Mouse (Mus musculus): Measurements from ENCODE around the gene Nol12.

Nol12 gene

DNA sequence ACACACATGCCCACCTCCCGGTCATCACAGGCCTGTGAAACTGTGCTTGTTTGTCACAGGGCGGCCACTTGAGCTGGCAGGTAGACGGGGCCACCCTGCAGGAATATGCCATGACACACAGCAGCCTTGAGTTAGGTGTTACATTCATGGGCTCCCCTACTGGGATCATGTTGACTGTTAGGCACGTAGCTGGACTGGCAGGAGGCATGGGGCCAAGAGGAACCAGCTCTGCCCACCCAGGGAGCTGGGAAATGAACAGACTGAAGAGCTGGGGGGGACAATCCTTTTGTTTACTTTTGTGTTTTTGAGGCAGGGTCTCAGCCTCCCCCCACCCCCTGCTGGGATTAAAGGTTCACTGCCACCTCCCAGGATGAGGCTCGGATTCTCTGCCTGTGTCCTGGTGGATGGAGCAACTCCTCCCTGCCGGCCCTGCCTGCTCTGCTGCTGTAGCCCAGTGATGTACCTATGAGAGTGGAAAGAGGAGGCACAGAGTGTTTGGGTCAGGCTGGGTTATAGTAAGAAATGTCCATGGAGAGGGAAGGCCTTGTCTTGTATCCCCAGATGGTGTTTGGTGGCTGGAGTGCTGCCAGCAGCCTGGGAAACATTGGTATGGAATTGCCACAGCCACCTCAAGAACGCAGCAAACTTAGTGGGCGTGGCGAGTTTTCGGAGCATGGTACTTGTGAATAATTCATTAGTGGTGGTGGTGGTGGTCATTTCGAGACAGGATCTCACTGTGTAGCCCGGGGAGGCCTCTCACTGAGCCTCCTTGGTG, 18.5 kb upstream of the Nol12 start:
- DNase-seq (ENCODE audit: low spot score) = no peak

DNA sequence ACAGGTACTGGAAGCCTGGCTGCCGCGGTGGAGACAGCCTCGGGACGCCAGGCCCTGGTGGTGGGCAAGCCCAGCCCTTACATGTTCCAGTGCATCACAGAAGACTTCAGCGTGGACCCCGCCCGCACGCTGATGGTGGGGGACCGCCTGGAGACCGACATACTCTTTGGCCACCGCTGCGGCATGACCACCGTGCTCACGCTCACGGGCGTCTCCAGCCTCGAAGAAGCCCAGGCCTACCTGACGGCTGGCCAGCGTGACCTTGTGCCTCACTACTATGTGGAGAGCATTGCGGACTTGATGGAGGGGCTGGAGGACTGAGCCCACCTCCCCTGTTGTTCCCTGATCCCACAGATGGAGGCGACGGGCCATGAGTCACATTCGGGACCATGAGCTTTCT, 16.6 kb upstream of the Nol12 start:
- DNase-seq (ENCODE audit: low spot score) = no peak

DNA sequence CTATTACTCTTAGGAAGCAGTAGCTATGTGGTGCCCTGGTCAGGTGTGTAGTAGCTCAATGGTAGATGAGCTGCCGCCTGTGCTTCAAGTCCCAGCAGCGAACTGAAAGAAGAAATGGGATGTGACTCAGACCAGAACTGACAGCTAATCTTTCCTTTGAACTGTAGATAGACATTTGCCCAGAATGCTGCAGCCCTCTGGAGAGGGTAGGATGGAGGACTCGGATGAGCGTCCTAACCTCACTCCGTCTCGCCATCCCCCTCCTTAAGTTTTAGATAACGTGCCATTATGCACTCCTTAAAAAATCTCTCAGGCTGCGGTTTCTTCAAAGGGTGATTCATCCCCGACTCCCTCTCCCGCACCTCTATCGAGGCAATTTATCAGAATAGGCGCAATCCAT, 14.8 kb upstream of the Nol12 start:
- DNase-seq (ENCODE audit: low spot score) = no peak

DNA sequence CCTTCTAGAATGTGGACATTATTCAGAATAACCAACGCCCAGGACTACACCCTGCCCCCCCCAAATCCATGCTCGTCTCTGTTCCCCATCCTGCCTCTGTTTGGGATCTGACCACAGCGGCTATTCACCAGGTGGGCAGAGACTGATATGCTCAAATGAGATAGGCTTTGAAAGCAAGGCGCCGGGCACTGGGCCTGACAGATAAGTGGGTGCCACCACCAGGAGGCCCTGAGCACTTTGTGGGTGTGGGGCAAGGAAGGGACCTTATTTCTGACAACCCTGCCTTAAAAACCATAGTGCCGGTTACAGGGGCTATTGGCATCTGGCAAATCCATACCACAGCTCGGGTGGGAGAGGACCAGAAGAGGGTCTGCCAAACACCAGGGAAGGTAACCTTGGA, 12.0 kb upstream of the Nol12 start:
- DNase-seq (ENCODE audit: low spot score) = no peak

DNA sequence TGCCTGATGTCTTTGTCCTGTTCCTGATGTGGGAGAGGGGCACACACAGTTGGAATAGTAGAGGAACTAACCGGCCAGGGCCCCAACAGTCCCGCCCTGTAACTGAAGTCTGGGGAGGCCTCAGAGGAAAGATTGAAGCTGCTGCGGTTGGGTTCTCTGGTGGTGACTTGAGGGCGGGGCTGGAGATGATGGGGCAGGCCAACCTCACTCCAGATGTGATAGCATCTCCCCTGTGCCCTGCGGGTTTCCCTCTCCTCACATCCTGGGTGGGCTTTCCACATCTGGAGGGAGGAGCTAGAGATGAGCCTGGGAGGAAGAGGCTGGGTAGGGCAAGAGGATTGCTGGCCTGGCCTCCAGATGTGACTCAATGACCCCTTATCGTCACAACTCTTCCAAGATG, 11.1 kb upstream of the Nol12 start:
- no peak for DNase-seq (ENCODE audit: low spot score)

DNA sequence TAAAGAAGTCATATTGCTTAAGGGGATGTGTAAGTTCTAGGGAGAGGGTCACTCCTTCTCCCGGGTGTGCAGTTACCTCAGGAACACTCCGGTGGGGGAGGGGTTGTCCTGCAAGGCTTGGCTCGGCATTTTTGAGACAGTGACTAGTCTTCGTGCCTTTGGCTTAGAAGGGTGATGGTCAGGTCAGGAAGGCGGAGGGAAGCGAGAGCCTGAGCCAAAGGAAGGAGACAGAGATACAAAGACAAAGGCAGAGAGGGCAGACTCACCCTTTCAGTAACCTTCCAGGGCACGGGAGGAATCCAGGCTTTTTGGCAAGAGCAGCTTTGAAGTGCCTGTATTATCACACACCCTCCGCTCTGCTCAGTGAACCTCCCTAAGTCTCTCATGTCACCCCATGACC, 9.6 kb upstream of the Nol12 start:
- DNase-seq (ENCODE audit: low spot score) = no peak

DNA sequence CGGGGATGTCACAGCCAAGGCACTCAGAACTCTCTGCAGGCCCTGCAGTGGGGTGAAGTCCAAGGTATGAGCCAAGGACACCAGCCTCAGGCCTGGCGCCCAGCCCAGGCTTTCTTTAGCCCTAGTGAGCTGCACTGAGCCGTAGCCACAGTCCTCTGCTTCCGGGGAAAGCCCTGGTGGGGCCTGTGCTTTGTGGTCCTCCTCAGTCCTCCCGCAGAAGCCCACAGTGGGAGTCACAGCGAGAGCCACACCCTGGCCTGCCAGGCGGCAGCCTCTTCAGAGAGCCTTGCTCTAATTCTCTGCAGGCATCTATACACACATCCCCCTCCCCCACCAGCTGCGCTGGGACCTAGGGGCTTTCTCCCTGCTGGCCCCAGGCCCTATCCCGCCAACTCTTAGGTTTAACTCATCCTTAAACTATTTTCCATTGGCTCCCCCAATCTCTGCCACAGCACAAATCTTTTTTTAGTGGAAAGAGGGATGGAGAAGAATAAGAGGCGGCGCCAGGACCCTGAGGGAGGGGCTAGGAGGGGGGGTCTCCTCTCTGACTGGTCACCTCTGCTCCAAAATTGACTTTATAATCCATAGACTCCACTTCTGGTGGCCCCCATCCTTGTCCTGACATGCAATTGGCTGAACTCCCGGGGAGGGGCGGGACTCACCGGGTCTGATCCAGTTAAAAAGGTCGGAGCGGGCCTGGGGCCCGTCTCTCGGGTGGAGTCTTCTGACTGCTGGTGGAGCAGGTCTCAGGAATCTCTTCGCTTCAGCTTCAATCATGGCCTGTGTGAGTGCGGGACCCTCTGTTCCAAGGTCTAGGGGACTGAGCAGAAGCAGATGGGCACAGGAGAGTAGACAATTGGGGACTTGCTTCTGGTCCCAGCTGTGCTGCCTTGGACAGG, 8.5 kb upstream of the Nol12 start, which contains the start of gene Lgals1:
TSS of gene Lgals1 (plus strand) at position 705 of the 899 bp plus-strand sequence.
- DNase-seq (ENCODE audit: low spot score) = peak; percentile 87

DNA sequence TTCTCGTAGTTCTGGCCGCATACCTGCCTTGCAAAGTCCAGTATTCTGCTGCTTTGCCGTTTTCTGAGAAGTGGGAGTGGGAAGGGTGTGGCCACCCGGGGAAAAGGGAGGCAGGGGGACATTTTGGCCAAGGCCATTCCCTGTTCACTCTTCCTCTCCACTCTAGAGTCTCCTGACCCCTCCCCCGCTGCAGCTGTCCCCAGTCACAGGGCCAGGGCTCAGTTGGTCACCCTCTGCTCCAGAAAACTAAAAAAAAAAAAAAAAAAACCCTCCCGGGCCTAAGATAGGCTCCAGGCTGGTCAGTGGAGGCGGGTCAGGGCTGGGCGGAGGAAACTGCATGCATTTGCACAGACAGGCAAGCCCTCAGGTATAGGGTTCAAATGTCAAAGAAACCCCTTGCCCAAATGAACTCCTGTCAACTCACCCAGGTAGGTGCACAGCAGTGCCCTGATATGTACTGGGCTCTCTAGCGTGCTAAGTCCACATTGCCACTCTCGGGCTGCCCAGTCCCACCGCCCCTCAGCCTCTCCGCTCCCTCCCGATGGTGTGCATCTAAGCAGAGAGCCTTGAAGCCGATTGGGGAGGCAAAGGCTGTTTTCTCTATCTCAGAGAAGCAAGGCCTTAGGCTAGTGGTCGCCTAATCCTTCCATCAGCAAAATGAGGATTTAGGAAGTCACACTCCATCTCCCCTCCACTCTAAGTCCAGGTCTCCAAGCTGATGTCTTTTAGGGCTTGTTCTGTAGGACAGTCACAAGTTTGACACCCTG, 7.5 kb upstream of the Nol12 start:
- no peak for DNase-seq (ENCODE audit: low spot score)

DNA sequence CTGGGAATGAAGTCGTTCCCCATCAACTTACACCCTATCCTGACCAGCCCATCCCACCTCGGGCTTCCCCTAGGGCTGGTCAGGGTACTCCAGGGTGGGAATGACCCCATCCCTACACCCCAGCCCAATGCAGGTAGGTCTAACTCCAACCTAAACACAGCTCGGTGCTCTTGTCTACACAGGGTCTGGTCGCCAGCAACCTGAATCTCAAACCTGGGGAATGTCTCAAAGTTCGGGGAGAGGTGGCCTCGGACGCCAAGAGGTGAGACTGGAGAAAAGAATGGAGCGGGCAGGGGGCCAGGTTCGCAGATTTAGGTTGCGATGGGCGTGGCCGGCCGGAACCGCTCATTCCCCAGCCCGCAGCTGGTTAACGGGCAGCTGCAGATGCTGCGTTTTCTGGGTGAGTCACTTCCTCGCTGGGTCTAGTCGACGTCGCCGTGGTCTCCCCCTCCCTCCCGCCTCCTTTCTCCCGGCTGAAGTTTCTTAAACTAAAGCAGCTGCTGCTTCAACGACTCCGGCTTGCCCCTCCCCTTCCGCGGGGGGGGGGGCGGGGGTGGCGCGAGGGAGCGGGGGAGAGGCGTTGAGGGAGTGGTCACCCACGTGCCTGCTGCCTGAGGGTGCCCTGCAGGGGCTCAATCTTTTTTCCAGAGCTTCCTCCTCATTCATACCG, 6.8 kb upstream of the Nol12 start:
- DNase-seq (ENCODE audit: low spot score) = peak; percentile 70

DNA sequence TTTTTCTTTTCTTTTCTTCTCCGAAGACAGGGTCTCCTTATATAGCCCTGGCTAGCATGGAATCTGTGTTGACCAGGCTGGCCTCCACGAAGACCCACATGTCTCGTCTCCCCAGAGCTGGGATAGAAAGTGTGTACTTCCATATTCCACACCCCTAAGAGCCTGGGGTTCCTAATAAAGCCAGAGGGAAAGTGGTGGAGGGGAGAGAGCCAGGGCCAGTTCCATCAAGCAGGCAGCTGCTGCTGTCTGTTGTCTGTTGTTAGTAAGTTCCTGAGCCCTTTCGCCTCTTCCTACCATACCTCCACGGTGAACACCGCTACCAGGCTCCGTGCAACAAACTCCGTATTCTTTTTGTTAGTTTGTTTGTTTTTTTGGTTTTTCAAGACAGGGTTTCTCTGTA, 6.2 kb upstream of the Nol12 start:
- no peak for DNase-seq (ENCODE audit: low spot score)

DNA sequence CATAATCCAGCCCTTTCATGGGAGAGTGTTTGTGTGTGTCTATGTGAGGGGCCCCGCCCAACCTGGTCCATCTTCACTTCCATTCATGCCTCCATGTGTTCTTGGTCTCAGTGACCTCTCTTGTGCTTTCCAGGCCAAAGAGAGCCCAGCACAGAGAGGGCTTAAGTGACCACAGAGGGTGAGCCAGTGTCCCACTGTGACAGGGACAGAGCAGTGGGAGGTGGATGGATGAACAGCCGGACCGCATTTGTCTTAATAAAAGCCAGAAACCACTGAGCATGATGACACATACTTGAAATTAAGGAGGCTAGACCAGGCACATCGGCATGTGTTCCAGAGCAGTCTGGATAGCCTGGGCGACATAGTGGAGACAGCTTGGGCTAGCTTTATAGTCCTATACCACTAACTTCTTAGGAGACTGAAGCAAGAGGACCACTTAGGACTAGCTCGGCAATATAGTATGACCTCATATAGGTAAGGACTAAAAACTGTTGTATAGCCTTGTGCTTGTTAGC, 4.5 kb upstream of the Nol12 start:
- no peak for DNase-seq (ENCODE audit: low spot score)

DNA sequence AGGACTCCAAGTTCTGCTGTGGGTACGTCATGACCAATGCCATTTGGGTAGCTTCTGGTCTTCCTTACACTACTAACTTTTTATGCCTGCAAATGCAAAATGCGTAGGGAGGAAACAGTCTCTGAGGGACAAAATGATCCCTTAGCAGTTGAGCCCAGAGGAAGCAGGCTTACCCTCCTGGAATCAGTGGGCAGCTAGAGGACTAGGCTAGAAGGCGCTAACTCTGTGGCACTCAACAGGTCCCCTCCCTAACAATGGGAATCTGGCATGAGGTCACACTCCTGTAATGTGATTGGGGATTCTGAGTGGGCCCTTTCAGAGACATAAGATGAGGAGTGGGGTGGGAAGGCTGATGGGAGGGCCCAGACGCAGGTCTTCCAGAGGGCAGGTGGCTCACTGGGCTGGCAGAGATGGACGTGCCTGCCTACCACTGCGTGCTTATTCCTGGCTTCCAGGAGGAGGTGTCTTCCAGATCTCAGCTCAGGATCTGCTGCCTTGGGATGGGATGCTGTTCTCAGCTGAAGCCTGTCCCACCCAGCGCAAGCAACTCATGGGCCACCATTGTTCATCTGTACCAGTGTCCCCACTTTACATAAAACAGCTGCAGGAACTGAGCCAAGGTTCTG, 3.8 kb upstream of the Nol12 start:
- no peak for DNase-seq (ENCODE audit: low spot score)

DNA sequence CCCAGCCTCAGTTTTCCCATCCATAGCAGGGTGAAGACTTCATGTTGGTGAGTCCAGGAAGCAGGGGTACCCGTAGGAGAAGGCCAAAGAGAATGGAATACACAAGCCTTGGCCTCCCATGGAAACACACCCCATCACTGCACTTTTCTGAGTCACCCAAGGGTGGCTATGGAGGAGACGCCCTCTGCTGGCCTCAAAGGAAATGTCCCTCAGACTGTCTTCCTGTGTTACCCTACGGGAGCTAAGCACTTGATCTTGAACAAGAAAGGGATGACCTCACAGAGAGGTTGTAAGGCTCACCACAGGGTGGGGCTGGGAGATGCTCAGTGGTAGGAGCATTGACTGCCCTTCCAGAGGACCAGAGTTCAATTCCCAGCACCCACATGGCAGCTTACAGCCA, 3.2 kb upstream of the Nol12 start:
- peak; percentile 51 for DNase-seq (ENCODE audit: low spot score)

DNA sequence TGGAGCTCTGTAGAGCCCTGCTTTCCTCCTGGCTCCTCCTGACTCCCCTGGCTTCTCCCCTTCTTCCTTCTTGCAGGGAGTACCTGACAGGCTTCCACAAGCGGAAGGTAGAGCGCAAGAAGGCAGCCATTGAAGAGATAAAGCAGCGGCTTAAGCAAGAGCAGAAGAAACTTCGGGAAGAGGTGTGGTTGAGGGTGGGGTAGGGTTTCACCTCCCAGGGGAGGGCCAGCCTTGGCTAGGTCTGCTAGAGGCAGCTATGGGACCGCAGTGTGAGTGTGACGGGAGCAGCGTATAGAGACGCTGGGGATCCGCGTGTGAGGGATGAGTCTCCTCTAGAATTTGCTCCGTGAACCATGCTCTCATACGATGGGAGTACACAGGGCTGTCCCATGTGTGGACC, 1.7 kb downstream of the Nol12 start:
- no peak for DNase-seq (ENCODE audit: low spot score)

DNA sequence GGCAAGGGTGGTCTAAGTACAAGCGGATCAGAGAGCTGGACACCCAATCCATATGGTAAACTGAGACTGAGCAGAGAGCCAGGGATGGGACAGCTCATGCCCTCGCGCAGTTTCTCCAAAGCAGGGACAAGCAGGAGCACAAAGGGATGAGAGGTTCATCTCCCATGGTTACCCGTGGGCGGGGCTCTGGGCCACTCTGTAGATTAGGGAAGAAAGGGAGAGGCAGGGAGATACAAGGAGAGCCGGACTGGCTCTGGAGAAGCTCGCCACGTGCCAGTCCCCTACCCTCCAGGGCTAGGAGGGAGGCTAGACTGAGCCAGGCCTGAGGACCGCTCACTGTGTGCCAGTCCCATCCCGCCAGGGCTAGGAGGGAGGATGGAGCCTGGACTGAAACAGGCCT, 2.6 kb downstream of the Nol12 start:
- DNase-seq (ENCODE audit: low spot score) = no peak

DNA sequence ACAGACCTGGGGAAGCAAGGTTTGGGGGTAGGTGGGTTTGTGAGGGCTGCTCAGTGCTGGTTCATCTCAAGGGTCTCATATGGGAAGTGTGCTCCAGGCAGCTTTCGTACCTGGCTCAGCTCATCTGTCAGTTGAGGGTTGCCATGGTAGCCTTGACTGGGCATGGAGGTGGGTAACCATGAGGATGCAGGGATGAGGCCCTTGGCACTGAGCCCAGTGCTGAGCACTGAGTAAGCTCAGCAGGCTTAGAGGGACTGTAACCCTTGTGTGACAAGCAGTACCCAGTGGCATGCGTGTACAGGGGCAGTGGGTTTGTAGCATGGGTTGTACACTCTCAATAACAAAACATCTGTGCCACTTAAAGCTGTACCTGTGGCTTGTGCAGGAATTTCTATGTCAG, 3.2 kb downstream of the Nol12 start:
- DNase-seq (ENCODE audit: low spot score) = no peak

DNA sequence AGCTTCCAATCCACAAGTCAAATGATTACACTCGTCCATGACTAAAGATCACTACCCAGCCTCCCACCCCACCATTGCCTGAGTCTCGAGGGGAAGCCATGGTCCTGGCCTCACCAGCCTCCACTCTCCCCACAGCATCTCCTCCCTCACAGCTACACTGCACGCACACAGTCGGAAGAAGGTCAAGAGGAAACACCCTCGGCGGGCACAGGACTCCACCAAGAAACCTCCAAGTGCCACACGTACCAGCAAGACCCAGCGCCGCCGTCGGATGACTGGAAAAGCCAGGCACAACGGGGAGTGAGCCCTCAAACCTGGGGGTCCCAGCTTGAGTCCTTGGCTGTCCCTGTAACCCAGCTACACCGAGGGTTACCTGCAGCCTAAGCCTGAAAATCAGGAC, 5.6 kb downstream of the Nol12 start:
- no peak for DNase-seq (ENCODE audit: low spot score)

DNA sequence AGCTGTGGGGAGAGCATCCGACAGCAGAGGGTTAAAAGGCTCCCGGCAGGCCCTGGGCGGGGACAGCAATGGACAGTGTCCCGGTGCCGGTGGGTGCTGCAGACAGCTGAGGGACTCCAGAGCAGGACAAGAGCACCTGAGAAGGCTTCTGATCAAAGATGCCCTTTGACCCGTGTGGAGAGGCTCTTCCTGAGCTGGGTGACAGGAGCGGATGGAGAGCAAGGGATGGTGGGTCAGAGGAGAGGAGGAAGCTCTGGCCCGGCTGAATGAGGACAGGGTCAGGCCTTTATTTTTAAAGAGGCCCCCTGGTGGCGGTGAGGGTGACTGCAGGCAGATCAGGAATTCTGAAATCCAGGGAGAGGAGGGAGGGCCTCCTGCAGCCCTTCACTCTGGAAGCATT, 7.9 kb downstream of the Nol12 start:
- DNase-seq (ENCODE audit: low spot score) = peak; percentile 78

DNA sequence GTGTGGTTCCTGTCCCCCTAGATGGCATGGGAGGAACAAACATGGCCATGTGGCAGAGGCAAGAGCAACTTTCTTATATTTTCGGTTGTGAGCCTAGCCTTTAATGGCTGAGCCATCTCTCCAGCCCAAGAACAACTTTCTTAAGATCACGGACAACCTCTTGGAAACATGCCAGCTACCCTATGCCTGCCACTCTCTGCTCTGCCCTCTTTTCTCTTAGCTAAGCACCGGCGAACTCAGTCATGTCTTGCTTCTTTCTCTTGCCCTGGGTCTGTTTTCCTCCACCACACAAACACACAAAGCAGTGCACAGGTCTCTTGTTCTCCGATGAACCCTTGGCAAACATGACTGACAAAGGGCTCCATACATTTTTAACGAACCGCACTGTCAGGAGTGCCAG, 11.5 kb downstream of the Nol12 start:
- DNase-seq (ENCODE audit: low spot score) = no peak

DNA sequence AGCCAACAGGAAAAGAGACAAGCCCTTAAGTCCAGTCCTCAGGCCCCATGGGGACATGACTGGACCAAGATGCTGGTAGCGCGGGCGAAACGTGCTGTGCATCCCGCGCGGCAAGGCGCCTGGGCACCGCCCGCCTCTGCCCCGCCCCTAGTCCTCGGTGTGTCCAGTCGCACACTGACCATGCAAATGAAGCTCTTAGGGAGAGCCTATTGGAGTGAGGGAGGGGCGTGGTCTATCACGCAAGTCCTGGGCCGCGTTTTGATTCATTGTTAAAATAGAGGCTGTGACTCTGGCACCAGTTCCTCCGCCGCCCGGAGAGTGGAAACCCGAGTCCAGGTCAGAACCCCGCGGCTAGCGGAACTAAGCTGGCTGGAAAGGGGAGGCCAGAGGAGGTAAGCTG, 12.9 kb downstream of the Nol12 start, which contains the start of gene Triobp:
TSS of gene Triobp (plus strand) at position 68 of the 400 bp plus-strand sequence.
- DNase-seq (ENCODE audit: low spot score) = peak; percentile 83

DNA sequence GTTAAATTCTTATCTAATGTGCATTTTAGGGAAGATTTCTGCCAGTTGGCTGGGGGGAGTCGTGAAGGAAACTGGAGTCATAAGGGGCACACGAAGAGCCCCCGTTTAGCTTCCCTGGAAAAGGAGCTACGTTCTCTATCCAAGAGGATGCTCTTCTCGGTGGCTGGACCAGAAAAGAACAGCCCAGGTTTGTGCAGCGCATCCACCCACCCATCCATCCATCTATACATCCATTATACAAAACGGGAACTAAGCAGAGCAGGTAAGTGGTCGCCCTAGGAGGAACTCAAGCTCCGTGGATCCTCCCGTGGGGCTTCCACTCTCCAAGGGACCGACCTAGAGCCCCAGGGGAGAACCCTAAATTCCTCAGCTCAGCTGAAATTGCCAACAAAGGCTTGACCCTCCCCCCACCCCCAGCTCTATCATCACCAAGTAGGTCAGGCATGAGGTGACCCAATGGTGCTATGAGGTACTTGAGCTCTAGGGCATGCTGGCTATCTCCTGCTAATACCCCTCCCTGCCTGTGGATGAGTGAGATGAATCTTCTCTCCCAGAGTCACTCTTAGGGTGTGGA, 13.5 kb downstream of the Nol12 start:
- DNase-seq (ENCODE audit: low spot score) = no peak

Data from ovary, postnatal 36 days (tissue).